Mouse (Mus musculus) intestine, postnatal 0 days (tissue): ENCODE results near the gene Dync1i2. TPM values are rescaled to one million over a fixed set of nuclear protein-coding genes. Genes with fewer than 3 reads are reported as not detected.

Source experiments
- ATAC-seq: fragments of 200-750 bp; cut with Nextera tagmentation; 2 replicates; pipeline ENCODE4 v1.8.0; 2017; ENCODE audit warnings: mild to moderate bottlenecking, moderate TSS enrichment, moderate library complexity
- H3K27ac ChIP-seq: fragments of 300-500 bp; sonication (generic); 2 replicates; pipeline ENCODE4 v1.5.1; 2014; ENCODE audit warnings: mild to moderate bottlenecking, low read depth, low read length, moderate library complexity
- H3K27me3 ChIP-seq: fragments of 300-500 bp; sonication (generic); replicated peaks from 2 replicates; pipeline ENCODE4 v1.6.1; 2014; ENCODE audit warnings: low read length, mixed read lengths; ENCODE audit not compliant: control insufficient read depth, insufficient read depth
- H3K36me3 ChIP-seq: fragments of 300-500 bp; sonication (generic); 2 replicates; pipeline ENCODE4 v1.6.1; 2014; ENCODE audit warnings: mild to moderate bottlenecking, moderate library complexity; ENCODE audit not compliant: control insufficient read depth, insufficient read depth
- H3K4me1 ChIP-seq: fragments of 300-500 bp; sonication (generic); replicated peaks from 2 replicates; pipeline ENCODE4 v1.6.1; 2014; ENCODE audit warnings: antibody characterized with exemption, low read length, mixed read lengths; ENCODE audit not compliant: control insufficient read depth, insufficient read depth
- H3K4me2 ChIP-seq: fragments of 300-500 bp; sonication (generic); replicated peaks from 2 replicates; pipeline ENCODE4 v1.6.1; 2014; ENCODE audit warnings: low read depth, mild to moderate bottlenecking, moderate library complexity
- H3K4me3 ChIP-seq: fragments of 300-500 bp; sonication (generic); 2 replicates; pipeline ENCODE4 v1.5.1; 2014; ENCODE audit warnings: low read depth, low read length
- H3K9ac ChIP-seq: fragments of 300-500 bp; sonication (generic); 2 replicates; pipeline ENCODE4 v1.6.1; 2014; ENCODE audit warnings: mild to moderate bottlenecking, low read depth, low read length
- H3K9me3 ChIP-seq: fragments of 300-500 bp; sonication (generic); 2 replicates; pipeline ENCODE4 v1.6.1; 2016; ENCODE audit warnings: mixed run types; ENCODE audit not compliant: control insufficient read depth
- CTCF ChIP-seq: sonication (generic); IDR thresholded peaks from 2 replicates; pipeline ENCODE4 v1.5.1; 2016; ENCODE audit warnings: low read depth, mild to moderate bottlenecking, control low read depth, antibody characterized with exemption, moderate library complexity
- WGBS: fragments of 180-500 bp; shearing (Covaris S2); extraction: QIAGEN DNeasy Blood & Tissue Kit; methylation state at CpG from one replicate; pipeline ENCODE4 v1.1.7; 2014; 5-methylcytosine and 5-hydroxymethylcytosine counted together
- polyA plus RNA-seq: library from polyadenylated mRNA; unstranded; fragments of >200 nt; fragmentation: Nextera tagmentation; extraction: Ambion mirVana; gene quantifications from 2 replicates; pipeline ENCODE4 v1.2.1, GENCODE M21; 2015

Dync1i2 gene
- polyA plus RNA-seq, 1 experiment from 2014 or later: 55.2 TPM

GRCm38 (mm10) chr2:71269332-71269731, 57.8 kb downstream of the Dync1i2 start:
- WGBS: 55% methylated on average over 1 of the region's 1 CpGs

GRCm38 (mm10) chr2:71270085-71270484, 58.6 kb downstream of the Dync1i2 start:
- no peaks in the 10 kb centered on the region for H3K9me3 ChIP-seq
- H3K4me2 ChIP-seq: no peak overlapping the region
- H3K27me3 ChIP-seq: no peaks in the 10 kb centered on the region
- 62% methylated on average over 4 of the region's 4 CpGs for WGBS
- ATAC-seq: no peak
- H3K9ac ChIP-seq: no peak overlapping the region
- H3K4me3 ChIP-seq: no peak overlapping the region
- no peaks in the 10 kb centered on the region for H3K4me1 ChIP-seq
- peaks cover 10% of the 10 kb centered on the region; the same call in 1 of the 2 replicates for H3K36me3 ChIP-seq
- no peak overlapping the region for H3K27ac ChIP-seq
- TF ChIP-seq CTCF: no peak

More at GRCm38 (mm10) chr2:71269332-71269731, 57.8 kb downstream of the Dync1i2 start:
- Histone ChIP-seq H3K9ac (no peak overlapping the region), H3K27ac (no peak overlapping the region), H3K9me3 (no peaks in the 10 kb centered on the region), H3K27me3 (no peaks in the 10 kb centered on the region), H3K4me3 (no peak overlapping the region), H3K36me3 (peaks cover 11% of the 10 kb centered on the region; the same call in 1 of the 2 replicates), H3K4me2 (no peak overlapping the region), H3K4me1 (no peaks in the 10 kb centered on the region)
- ATAC-seq: no peak
- no peak for TF ChIP-seq CTCF

- Histone ChIP-seq H3K4me2 (peak overlapping the region; percentile 37), H3K4me1 (no peaks in the 10 kb centered on the region), H3K36me3 (peaks cover 9% of the 10 kb centered on the region; the same call in 1 of the 2 replicates), H3K9me3 (no peaks in the 10 kb centered on the region), H3K27ac (no peak overlapping the region), H3K9ac (no peak overlapping the region), H3K4me3 (peak overlapping the region; percentile 21; the same call in 1 of the 2 replicates), H3K27me3 (no peaks in the 10 kb centered on the region)
- WGBS: 51% methylated on average over 23 of the region's 23 CpGs
- no peak for TF ChIP-seq CTCF
- no peak for ATAC-seq
Observed at GRCm38 (mm10) chr2:71273955-71274679, 62.6 kb downstream of the Dync1i2 start.

DNA sequence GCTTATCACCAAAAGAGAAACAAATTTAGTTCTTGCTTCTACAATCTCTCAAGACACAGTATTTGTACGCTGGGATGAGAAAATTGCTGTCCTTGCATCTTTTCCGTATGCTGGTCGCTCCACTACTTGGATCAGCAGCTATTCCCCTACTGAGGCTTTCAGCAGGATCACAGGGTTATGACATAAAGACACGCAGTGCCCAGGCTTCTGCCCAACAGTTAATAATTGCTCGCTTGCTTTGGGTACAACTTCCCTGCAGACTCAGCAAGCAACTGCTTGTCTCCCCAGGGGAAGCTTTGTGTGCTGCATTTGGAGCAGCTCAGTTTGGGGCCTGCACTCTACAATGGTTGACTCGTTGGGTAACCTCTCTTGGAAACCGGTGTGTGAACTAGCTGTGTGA, 64.2 kb downstream of the Dync1i2 start:
- no peak overlapping the region for H3K27ac ChIP-seq
- no peak overlapping the region for H3K4me3 ChIP-seq
- no peak overlapping the region for H3K4me2 ChIP-seq
- no peaks in the 10 kb centered on the region for H3K9me3 ChIP-seq
- no peak overlapping the region for H3K9ac ChIP-seq
- 85% methylated on average over 7 of the region's 7 CpGs for WGBS
- no peak for TF ChIP-seq CTCF
- no peaks in the 10 kb centered on the region for H3K4me1 ChIP-seq
- no peaks in the 10 kb centered on the region for H3K27me3 ChIP-seq
- no peak for ATAC-seq
- peaks cover 9% of the 10 kb centered on the region; the same call in 1 of the 2 replicates for H3K36me3 ChIP-seq

DNA sequence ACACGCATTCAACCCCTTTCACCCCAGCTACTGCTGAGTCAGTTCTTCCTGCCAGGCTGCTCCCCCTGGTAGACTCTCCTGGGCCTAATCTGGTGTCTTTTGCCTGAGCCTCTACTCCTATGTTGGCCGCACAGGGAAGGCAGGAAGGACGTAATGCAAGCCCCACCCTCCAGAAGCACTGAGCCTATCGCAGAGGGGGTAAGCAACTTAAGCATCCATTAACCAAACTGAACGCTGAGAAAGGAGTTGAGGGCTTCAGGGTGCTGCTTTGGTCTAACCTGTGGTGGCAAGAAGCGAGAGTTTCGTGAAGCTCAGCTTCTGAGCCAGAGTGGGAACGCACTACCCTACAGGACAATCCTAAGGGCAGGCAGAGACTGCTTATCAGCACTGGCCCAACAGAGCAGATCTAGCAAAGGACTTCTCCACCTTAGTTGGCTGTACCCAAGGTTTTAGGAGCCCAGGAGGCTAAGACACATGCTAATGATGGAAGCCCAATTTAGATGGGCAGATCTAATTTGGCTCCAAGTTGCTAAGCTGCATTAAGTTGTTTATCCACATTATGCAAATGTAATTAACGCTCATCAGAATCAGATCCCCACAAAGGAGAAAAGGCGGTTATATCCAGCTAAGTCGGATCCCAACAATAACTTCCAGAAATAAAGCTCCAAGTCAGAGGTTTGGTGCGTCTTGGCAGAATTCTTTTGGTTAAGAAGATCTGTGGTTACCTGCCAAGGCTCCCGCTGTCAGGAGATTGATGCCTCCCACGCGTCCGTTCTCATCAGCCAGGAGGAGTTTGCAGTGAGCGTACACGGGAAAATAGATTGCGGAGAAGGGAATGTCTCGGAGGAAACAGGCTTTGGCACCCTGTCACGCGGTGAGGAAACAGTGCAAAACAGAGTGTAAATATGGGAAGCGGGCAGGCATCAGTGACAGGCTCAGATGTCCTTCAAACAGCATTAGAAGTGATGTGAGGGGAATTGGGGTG, 67.6 kb downstream of the Dync1i2 start:
- Histone ChIP-seq H3K4me1 (no peaks in the 10 kb centered on the region), H3K27ac (no peak overlapping the region), H3K4me2 (no peak overlapping the region), H3K27me3 (no peaks in the 10 kb centered on the region), H3K9me3 (no peaks in the 10 kb centered on the region), H3K36me3 (peaks cover 21% of the 10 kb centered on the region), H3K9ac (no peak overlapping the region), H3K4me3 (no peak overlapping the region)
- 83% methylated on average over 23 of the region's 23 CpGs for WGBS
- no peak for ATAC-seq
- TF ChIP-seq CTCF: no peak

- Histone ChIP-seq H3K27ac (no peak overlapping the region), H3K4me1 (no peaks in the 10 kb centered on the region), H3K27me3 (no peaks in the 10 kb centered on the region), H3K9me3 (no peaks in the 10 kb centered on the region), H3K36me3 (peaks cover 12% of the 10 kb centered on the region), H3K4me2 (no peak overlapping the region), H3K9ac (no peak overlapping the region), H3K4me3 (no peak overlapping the region)
- WGBS: 80% methylated on average over 1 of the region's 1 CpGs
- no peak for ATAC-seq
- TF ChIP-seq CTCF: no peak
Observed at GRCm38 (mm10) chr2:71281981-71282380, 70.5 kb downstream of the Dync1i2 start.
